Mouse (Mus musculus) liver, adult 2 months (tissue): Measurements from ENCODE around the gene Ucn3. TPM values are rescaled to one million over a fixed set of nuclear protein-coding genes. Genes with fewer than 3 reads are reported as not detected.

Source experiments
- DNase-seq: peaks from one replicate; pipeline ENCODE4 v3.0.0-alpha.2; 2011; ENCODE audit warnings: low read depth, low spot score; ENCODE audit errors: extremely low read depth
- H3K27ac ChIP-seq: fragments of 200-500 bp; replicated peaks from 2 replicates; pipeline ENCODE4 v1.5.1; 2012; ENCODE audit warnings: low read depth, mild to moderate bottlenecking, control low read depth, inconsistent platforms, low read length; ENCODE audit not compliant: insufficient read depth
- H3K27me3 ChIP-seq: fragments of 200-500 bp; 2 replicates; pipeline ENCODE4 v1.6.1; 2012; ENCODE audit warnings: mild to moderate bottlenecking, moderate library complexity, low read length, inconsistent platforms; ENCODE audit not compliant: control insufficient read depth, insufficient read depth
- H3K36me3 ChIP-seq: fragments of 200-500 bp; 2 replicates; pipeline ENCODE4 v1.6.1; 2012; ENCODE audit warnings: low read length, inconsistent platforms; ENCODE audit not compliant: control insufficient read depth, insufficient read depth
- H3K4me1 ChIP-seq: fragments of 200-500 bp; 2 replicates; pipeline ENCODE4 v1.6.1; 2011; ENCODE audit warnings: low read length; ENCODE audit not compliant: control insufficient read depth, insufficient read depth
- H3K4me3 ChIP-seq: fragments of 200-500 bp; 2 replicates; pipeline ENCODE4 v1.5.1; 2011; ENCODE audit warnings: low read depth, mild to moderate bottlenecking, control low read depth, low read length, moderate library complexity; ENCODE audit not compliant: insufficient read depth
- H3K79me2 ChIP-seq: fragments of 200-500 bp; 2 replicates; pipeline ENCODE4 v1.6.1; 2012; ENCODE audit warnings: inconsistent platforms, mild to moderate bottlenecking, low read length, moderate library complexity; ENCODE audit not compliant: control insufficient read depth, insufficient read depth
- H3K9ac ChIP-seq: fragments of 200-500 bp; 2 replicates; pipeline ENCODE4 v1.6.1; 2012; ENCODE audit warnings: low read depth, mild to moderate bottlenecking, control low read depth, inconsistent platforms, low read length
- CTCF ChIP-seq: fragments of 200-500 bp; IDR thresholded peaks from 2 replicates; pipeline ENCODE4 v1.5.1; 2011; ENCODE audit warnings: low read depth, low read length, control low read depth
- POLR2A ChIP-seq: fragments of 200-500 bp; IDR thresholded peaks from 2 replicates; pipeline ENCODE4 v1.6.1; 2011; ENCODE audit warnings: low read length, control low read depth; ENCODE audit not compliant: insufficient read depth; ENCODE audit errors: extremely low read depth
- WGBS: fragments of 180-500 bp; shearing (Covaris S2); methylation state at CpG from one replicate; pipeline ENCODE4 v1.1.7; 2018; 5-methylcytosine and 5-hydroxymethylcytosine counted together
- polyA plus RNA-seq: library from polyadenylated mRNA; depleted of rRNA; stranded (reverse); fragments of >200 nt; gene quantifications from 2 replicates; pipeline ENCODE4 v1.2.3, GENCODE M21; 2012; rRNA removed
- total RNA-seq: library from RNA; depleted of rRNA; stranded (reverse); fragments of >200 nt; gene quantifications from 2 replicates; pipeline ENCODE4 v1.2.3, GENCODE M21; 2014; rRNA removed

The Ucn3 gene
- total RNA-seq (not detected in 2 replicates), polyA plus RNA-seq (not detected in 2 replicates)

GRCm38 (mm10) chr13:3945249-3945648, at the start of gene Ucn3:
Gene Ucn3 (minus strand): TSS chr13:3945349.
- Histone ChIP-seq H3K36me3 (no peaks in the 10 kb centered on the region), H3K79me2 (no peaks in the 10 kb centered on the region), H3K27me3 (no peaks in the 10 kb centered on the region), H3K27ac (no peak within 1 kb of the TSS), H3K4me3 (no peak within 1 kb of the TSS), H3K9ac (no peak within 1 kb of the TSS), H3K4me1 (no peaks in the 10 kb centered on the region)
- 73% methylated on average over 2 of the region's 2 CpGs for WGBS
- no peak for TF ChIP-seq CTCF
- no peak for TF ChIP-seq POLR2A
- no peak for DNase-seq

DNA sequence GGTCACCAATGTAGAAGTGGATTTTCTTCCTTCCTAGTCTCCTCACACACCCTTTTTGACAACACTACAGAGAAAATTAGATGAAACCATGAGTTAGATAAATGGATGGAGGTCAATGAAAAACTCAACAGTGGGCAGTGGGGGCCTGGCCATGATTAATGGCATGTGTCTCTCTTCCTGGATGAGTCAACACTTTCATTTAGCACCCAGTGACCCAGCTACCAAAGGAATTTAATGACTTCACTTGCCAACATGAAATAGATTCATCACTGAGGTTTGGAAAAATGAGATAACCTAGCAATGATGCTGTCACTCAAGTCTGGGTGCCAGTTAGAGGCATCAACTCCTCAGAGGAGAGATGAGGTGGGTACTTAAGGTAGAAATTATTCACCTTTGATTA, 46.9 kb upstream of the Ucn3 start:
- Histone ChIP-seq H3K4me3 (no peak overlapping the region), H3K9ac (no peak overlapping the region), H3K27me3 (no peaks in the 10 kb centered on the region), H3K36me3 (no peaks in the 10 kb centered on the region), H3K79me2 (no peaks in the 10 kb centered on the region), H3K4me1 (no peaks in the 10 kb centered on the region), H3K27ac (no peak overlapping the region)
- TF ChIP-seq CTCF (no peak), POLR2A (no peak)
- no peak for DNase-seq

GRCm38 (mm10) chr13:3968849-3969248, 23.7 kb upstream of the Ucn3 start:
- Histone ChIP-seq H3K4me3 (no peak overlapping the region), H3K27me3 (no peaks in the 10 kb centered on the region), H3K36me3 (no peaks in the 10 kb centered on the region), H3K27ac (no peak overlapping the region), H3K4me1 (no peaks in the 10 kb centered on the region), H3K9ac (no peak overlapping the region), H3K79me2 (no peaks in the 10 kb centered on the region)
- WGBS, result 86% methylated on average over 4 of the region's 4 CpGs
- TF ChIP-seq CTCF (no peak), POLR2A (no peak)
- DNase-seq, result no peak

DNA sequence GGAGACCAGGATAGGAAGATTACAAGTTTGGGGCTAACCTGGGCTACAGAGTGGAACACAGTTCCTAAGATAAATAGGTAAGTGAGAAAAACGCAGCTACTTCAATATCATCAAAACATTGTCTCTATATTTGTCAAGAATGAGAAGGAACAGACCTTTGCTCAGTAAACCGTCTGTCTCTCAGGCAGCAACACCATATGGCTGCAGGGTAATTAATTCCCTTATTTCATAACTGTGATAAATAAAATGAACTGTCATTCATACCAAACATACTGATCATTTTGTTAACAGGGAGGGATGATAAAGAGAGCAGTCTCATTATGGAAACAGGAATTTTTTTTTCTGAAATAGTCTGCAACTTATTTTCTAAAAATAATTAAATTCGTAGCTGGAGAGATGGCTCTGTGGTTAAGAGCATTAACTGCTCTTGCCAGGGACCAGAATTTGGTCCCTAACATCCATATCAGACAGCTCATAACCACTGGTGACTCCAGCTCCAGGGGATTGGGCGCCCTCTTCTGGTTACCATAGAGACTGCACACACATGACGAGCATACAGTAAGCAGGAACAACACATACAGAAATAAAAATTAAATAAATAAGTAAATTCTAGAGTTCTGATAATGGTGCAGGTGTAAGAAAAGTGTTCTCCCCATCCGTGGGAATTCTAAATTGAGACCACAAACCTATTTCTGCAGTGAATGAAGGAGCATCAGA, 6.2 kb upstream of the Ucn3 start:
- no peaks in the 10 kb centered on the region for H3K4me1 ChIP-seq
- H3K79me2 ChIP-seq, result no peaks in the 10 kb centered on the region
- no peak overlapping the region for H3K27ac ChIP-seq
- H3K27me3 ChIP-seq, result no peaks in the 10 kb centered on the region
- no peak for DNase-seq
- WGBS, result 79% methylated on average over 6 of the region's 6 CpGs
- H3K4me3 ChIP-seq, result no peak overlapping the region
- no peaks in the 10 kb centered on the region for H3K36me3 ChIP-seq
- TF ChIP-seq CTCF, result no peak
- no peak for TF ChIP-seq POLR2A
- no peak overlapping the region for H3K9ac ChIP-seq

DNA sequence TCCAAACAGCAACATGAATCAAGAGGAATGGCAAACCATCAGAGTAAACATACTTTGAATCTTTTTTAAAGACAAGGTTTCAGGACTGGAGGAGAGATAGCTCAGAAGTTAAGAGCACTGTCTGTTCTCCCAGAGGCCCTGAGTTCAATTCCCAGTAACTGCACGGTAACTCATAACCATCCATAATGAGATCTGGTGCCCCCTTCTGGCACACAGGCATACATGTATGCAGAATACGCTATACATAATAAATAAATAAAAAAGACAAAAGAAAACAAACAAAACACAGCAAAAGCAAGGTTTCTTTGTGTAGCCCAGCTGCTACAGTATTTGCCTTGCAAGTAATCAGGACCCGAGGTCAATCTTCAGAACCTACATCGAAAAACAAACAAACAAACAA, 4.3 kb upstream of the Ucn3 start:
- no peaks in the 10 kb centered on the region for H3K27me3 ChIP-seq
- no peak for TF ChIP-seq POLR2A
- TF ChIP-seq CTCF, result no peak
- H3K4me1 ChIP-seq, result no peaks in the 10 kb centered on the region
- no peaks in the 10 kb centered on the region for H3K79me2 ChIP-seq
- H3K9ac ChIP-seq, result no peak overlapping the region
- H3K27ac ChIP-seq, result no peak overlapping the region
- no peak for DNase-seq
- no peak overlapping the region for H3K4me3 ChIP-seq
- H3K36me3 ChIP-seq, result no peaks in the 10 kb centered on the region
- WGBS, result 85% methylated on average over 4 of the region's 4 CpGs

- H3K4me1 ChIP-seq, result no peaks in the 10 kb centered on the region
- H3K36me3 ChIP-seq, result no peaks in the 10 kb centered on the region
- WGBS, result 85% methylated on average over 4 of the region's 4 CpGs
These were observed 2.1 kb upstream of the Ucn3 start for GRCm38 (mm10) chr13:3947267-3947666.

More at GRCm38 (mm10) chr13:3947267-3947666, 2.1 kb upstream of the Ucn3 start:
- no peak for TF ChIP-seq POLR2A
- no peak for TF ChIP-seq CTCF
- no peak overlapping the region for H3K27ac ChIP-seq
- no peak for DNase-seq
- H3K9ac ChIP-seq, result no peak overlapping the region
- no peaks in the 10 kb centered on the region for H3K27me3 ChIP-seq
- no peaks in the 10 kb centered on the region for H3K79me2 ChIP-seq
- H3K4me3 ChIP-seq, result no peak overlapping the region
